Mouse (Mus musculus) lung, adult 2 months (tissue): ENCODE results near the gene Cnst.

Experiments used
- CTCF ChIP-seq: fragments of 200-500 bp; IDR thresholded peaks from 2 replicates; pipeline ENCODE4 v1.5.1; 2011; ENCODE audit warnings: mild to moderate bottlenecking, low read length, control low read depth; ENCODE audit not compliant: insufficient read depth
- POLR2A ChIP-seq: fragments of 200-500 bp; IDR thresholded peaks from 2 replicates; pipeline ENCODE4 v1.6.1; 2011; ENCODE audit warnings: low read depth, mild to moderate bottlenecking, control low read depth, low read length, borderline replicate concordance; ENCODE audit errors: extremely low read depth

GRCm38 (mm10) chr1:179651224-179651623, 105.1 kb downstream of the Cnst start:
- no peak for TF ChIP-seq CTCF
- no peak for TF ChIP-seq POLR2A
